Mouse (Mus musculus) stomach, embryonic 16.5 days (tissue): ENCODE results near the gene Ormdl1. TPM values are rescaled to one million over a fixed set of nuclear protein-coding genes. Genes with fewer than 3 reads are reported as not detected.
A peak's percentile ranks its signal among the peaks of the same experiment; 100 is the strongest.
"Not testable (repeated sequence)": the region's sequence is repeated elsewhere in the genome, so short reads cannot be mapped to it uniquely, and the experiment has no call there.

Source experiments
- ATAC-seq: fragments of 200-750 bp; cut with Nextera tagmentation; 2 replicates; pipeline ENCODE4 v1.8.0; 2017; ENCODE audit warnings: moderate number of reproducible peaks, moderate TSS enrichment; ENCODE audit not compliant: insufficient read depth, low FRiP score
- H3K27ac ChIP-seq: fragments of 300-500 bp; sonication (generic); 2 replicates; pipeline ENCODE4 v1.5.1; 2014; ENCODE audit warnings: low read length
- H3K27me3 ChIP-seq: fragments of 300-500 bp; sonication (generic); 2 replicates; pipeline ENCODE4 v1.6.1; 2014; ENCODE audit warnings: low read length, control low read depth, mixed read lengths; ENCODE audit not compliant: control insufficient read depth, insufficient read depth
- H3K36me3 ChIP-seq: fragments of 300-500 bp; sonication (generic); 2 replicates; pipeline ENCODE4 v1.6.1; 2014; ENCODE audit warnings: low read length; ENCODE audit not compliant: control insufficient read depth, insufficient read depth
- H3K4me1 ChIP-seq: fragments of 300-500 bp; sonication (generic); 2 replicates; pipeline ENCODE4 v1.6.1; 2014; ENCODE audit warnings: low read length, control low read depth, mixed read lengths; ENCODE audit not compliant: control insufficient read depth, insufficient read depth
- H3K4me2 ChIP-seq: fragments of 300-500 bp; sonication (generic); 2 replicates; pipeline ENCODE4 v1.6.1; 2014; ENCODE audit warnings: low read depth, low read length, mixed read lengths
- H3K4me3 ChIP-seq: fragments of 300-500 bp; sonication (generic); replicated peaks from 2 replicates; pipeline ENCODE4 v1.5.1; 2014; ENCODE audit warnings: mild to moderate bottlenecking, low read length
- H3K9ac ChIP-seq: fragments of 300-500 bp; sonication (generic); 2 replicates; pipeline ENCODE4 v1.6.1; 2014; ENCODE audit warnings: low read length
- H3K9me3 ChIP-seq: fragments of 300-500 bp; sonication (generic); replicated peaks from 2 replicates; pipeline ENCODE4 v1.6.1; 2016; ENCODE audit warnings: low read length, control low read depth; ENCODE audit not compliant: control insufficient read depth
- WGBS: fragments of 180-500 bp; shearing (Covaris S2); extraction: QIAGEN DNeasy Blood & Tissue Kit; methylation state at CpG from one replicate; pipeline ENCODE4 v1.1.7; 2014; 5-methylcytosine and 5-hydroxymethylcytosine counted together
- polyA plus RNA-seq: library from polyadenylated mRNA; unstranded; fragments of >200 nt; fragmentation: Nextera tagmentation; extraction: Ambion mirVana; gene quantifications from 2 replicates; pipeline ENCODE4 v1.2.1, GENCODE M21; 2015

Gene Ormdl1
- polyA plus RNA-seq, 1 experiment from 2014 or later = 42.1 TPM

DNA sequence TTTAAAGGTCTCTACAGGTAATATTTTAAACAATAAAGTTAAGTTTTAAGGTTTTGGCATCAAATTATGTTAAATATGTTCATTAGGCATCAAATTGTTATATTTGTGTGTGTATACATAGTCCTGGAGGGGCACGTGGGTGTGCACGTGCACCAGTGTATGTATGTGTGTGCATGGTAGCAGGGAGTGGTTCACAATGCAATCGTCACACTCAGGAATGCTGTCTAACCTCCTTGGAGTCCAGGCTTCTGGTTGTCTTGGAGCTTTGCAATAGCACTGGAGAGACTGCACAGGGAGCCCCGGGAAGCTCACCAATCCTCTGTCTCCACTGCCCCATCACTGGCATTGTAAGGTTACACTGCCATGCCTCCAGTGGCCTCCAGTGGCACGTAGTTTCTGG lies 26.4 kb downstream of the Ormdl1 start:
- no peaks in the 10 kb centered on the region for H3K27me3 ChIP-seq
- H3K27ac ChIP-seq = no peak overlapping the region
- no peaks in the 10 kb centered on the region for H3K9me3 ChIP-seq
- no peak for ATAC-seq
- no peak overlapping the region for H3K4me3 ChIP-seq
- no peaks in the 10 kb centered on the region for H3K4me1 ChIP-seq
- 84% methylated on average over 5 of the region's 5 CpGs for WGBS
- H3K9ac ChIP-seq = no peak overlapping the region
- H3K36me3 ChIP-seq = peaks cover 4% of the 10 kb centered on the region; the same call in 1 of the 2 replicates
- H3K4me2 ChIP-seq = no peak overlapping the region

DNA sequence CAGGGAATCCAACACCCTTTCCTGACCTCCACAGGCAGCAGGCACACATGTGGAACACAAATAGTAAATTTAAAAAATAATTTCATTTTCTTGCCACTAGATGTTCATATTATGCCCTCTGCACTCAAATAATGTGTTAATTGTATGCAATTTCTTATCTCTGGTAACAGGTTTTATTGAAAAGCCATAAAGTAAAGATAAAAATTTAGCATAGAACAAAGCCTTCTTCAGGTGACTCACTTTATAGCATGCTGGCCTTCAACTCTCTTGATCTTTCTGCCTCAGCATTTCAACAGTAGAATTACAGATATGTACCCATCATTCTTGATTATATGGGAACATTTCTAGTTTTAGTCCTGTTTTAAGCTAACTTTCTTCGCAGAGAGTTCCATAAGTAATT lies 27.4 kb downstream of the Ormdl1 start:
- no peaks in the 10 kb centered on the region for H3K9me3 ChIP-seq
- ATAC-seq = no peak
- H3K4me1 ChIP-seq = no peaks in the 10 kb centered on the region
- H3K27me3 ChIP-seq = no peaks in the 10 kb centered on the region
- H3K4me2 ChIP-seq = no peak overlapping the region
- H3K9ac ChIP-seq = no peak overlapping the region
- WGBS = 93% methylated on average over 1 of the region's 1 CpGs
- no peak overlapping the region for H3K4me3 ChIP-seq
- no peak overlapping the region for H3K27ac ChIP-seq
- peaks cover 4% of the 10 kb centered on the region; the same call in 1 of the 2 replicates for H3K36me3 ChIP-seq

DNA sequence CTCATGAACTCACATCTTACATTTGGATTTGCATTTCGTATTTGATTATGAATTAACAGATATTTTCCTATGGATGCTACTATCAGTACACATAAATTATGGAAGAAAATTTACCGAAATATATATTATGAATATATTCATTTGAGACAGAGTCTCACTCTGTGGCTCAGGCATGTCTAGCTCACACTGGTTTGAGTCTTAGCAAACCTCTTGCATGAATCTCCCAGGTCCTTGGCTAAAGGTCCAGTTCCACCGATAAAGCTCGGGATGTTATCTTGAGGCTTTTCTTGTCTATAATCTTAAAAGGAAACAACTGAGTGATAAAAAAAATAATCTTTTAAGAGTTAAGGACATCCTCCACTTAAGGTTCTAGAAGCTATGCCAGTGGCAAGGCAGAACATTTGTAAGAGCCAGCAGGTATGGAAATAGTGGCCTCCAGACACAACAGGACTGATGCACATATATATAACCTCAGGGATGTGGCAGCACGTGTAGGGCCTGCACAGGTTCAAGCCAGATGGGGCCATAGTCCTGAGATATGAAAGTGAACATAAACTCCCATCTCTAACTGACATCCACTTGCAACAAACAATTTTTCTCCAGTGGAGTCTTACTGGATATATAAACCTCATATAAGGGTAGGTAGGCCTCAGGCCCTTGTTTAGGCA lies 28.1 kb downstream of the Ormdl1 start:
- Histone ChIP-seq H3K9ac (no peak overlapping the region), H3K27ac (no peak overlapping the region), H3K36me3 (peaks cover 4% of the 10 kb centered on the region; the same call in 1 of the 2 replicates), H3K9me3 (no peaks in the 10 kb centered on the region), H3K27me3 (no peaks in the 10 kb centered on the region), H3K4me2 (no peak overlapping the region), H3K4me3 (no peak overlapping the region), H3K4me1 (no peaks in the 10 kb centered on the region)
- no peak for ATAC-seq
- 85% methylated on average over 5 of the region's 5 CpGs for WGBS

DNA sequence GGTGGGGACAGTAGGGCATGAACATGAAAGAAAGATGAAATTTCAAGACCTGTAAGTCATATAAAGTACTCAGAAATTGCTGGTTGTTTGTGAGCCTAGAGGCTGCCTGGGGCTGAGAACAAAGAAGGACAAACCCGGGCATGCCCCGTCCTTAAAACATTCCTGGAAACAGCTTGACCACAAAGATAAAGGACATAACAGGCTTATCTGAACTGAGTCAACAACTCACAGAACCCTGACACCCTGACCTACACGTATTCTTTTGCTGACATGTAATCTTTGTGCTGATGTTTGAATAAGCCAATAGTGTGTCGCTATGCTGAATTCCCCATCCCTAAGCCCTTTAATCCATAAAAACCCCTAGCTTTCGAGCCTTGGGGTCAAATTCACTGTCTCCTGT lies 36.6 kb downstream of the Ormdl1 start:
- not testable (repeated sequence) for H3K36me3 ChIP-seq, H3K4me2 ChIP-seq, H3K4me1 ChIP-seq, H3K9me3 ChIP-seq, H3K4me3 ChIP-seq, H3K27ac ChIP-seq, H3K27me3 ChIP-seq, ATAC-seq, H3K9ac ChIP-seq
- 59% methylated on average over 5 of the region's 5 CpGs for WGBS

DNA sequence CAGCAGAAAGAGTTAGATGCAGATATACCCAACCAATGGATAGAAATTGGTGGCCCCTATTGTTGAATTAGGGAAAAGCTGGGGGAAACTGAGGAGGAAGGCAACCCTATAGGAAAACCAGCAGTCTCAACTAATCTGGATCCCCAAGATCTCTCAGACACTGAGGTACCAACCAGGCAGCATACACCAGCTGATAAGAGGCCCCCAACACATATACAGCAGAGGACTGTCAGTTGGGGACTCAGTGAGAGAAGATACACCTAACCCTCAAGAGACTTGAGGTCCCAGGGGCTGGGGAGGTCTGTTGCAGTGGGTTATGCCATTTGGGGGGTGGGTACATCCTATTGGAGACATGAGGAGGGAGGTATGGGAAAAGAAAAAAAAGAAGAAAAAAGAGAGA lies 38.6 kb downstream of the Ormdl1 start:
- Histone ChIP-seq H3K4me2 (no peak overlapping the region), H3K36me3 (no peaks in the 10 kb centered on the region), H3K4me1 (no peaks in the 10 kb centered on the region), H3K4me3 (no peak overlapping the region), H3K9me3 (no peaks in the 10 kb centered on the region; the same call in 1 of the 2 replicates), H3K27ac (no peak overlapping the region), H3K9ac (no peak overlapping the region), H3K27me3 (no peaks in the 10 kb centered on the region)
- no peak for ATAC-seq

DNA sequence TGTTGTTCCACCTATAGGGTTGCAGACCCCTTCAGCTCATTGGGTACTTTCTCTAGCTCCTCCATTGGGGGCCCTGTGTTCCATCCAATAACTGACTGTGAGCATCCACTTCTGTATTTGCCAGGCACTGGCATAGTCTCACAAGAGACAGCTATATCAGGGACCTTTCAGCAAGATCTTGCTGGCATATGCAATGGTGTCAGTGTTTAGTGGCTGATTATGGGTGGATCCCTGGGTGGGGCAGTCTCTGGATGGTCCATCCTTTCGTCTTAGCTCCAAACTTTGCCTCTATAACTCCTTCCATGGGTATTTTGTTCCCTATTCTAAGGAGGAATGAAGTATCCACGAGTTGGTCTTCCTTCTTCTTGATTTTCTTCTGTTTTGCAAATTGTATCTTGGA lies 40.5 kb downstream of the Ormdl1 start:
- not testable (repeated sequence) for H3K4me1 ChIP-seq, H3K4me2 ChIP-seq, H3K27ac ChIP-seq, ATAC-seq, H3K4me3 ChIP-seq, H3K9ac ChIP-seq, H3K27me3 ChIP-seq, H3K36me3 ChIP-seq, H3K9me3 ChIP-seq
- 65% methylated on average over 2 of the region's 2 CpGs for WGBS

DNA sequence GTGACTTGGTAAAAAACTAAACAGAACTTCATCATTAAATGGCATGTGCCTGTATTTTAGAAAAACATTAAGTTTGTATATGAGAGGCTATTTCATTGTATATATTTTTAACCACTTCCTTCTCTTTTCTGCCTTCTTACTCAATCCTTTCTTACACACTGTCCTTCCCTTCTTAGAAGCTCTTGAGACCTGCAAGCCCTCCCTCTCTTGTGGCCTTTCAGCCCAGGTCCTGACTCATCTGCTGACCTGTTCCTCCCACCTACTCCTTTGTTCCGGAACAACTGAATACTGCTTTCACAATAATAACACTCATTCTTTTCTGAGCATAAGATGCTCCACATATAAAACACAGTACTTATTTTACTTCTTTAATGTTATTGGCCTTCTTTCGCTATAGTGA lies 44.2 kb downstream of the Ormdl1 start:
- Histone ChIP-seq H3K4me2 (no peak overlapping the region), H3K9ac (no peak overlapping the region), H3K4me1 (no peaks in the 10 kb centered on the region), H3K27me3 (no peaks in the 10 kb centered on the region), H3K36me3 (peaks cover 28% of the 10 kb centered on the region), H3K27ac (no peak overlapping the region), H3K9me3 (peaks cover 8% of the 10 kb centered on the region), H3K4me3 (no peak overlapping the region)
- 96% methylated on average over 2 of the region's 2 CpGs for WGBS
- no peak for ATAC-seq

DNA sequence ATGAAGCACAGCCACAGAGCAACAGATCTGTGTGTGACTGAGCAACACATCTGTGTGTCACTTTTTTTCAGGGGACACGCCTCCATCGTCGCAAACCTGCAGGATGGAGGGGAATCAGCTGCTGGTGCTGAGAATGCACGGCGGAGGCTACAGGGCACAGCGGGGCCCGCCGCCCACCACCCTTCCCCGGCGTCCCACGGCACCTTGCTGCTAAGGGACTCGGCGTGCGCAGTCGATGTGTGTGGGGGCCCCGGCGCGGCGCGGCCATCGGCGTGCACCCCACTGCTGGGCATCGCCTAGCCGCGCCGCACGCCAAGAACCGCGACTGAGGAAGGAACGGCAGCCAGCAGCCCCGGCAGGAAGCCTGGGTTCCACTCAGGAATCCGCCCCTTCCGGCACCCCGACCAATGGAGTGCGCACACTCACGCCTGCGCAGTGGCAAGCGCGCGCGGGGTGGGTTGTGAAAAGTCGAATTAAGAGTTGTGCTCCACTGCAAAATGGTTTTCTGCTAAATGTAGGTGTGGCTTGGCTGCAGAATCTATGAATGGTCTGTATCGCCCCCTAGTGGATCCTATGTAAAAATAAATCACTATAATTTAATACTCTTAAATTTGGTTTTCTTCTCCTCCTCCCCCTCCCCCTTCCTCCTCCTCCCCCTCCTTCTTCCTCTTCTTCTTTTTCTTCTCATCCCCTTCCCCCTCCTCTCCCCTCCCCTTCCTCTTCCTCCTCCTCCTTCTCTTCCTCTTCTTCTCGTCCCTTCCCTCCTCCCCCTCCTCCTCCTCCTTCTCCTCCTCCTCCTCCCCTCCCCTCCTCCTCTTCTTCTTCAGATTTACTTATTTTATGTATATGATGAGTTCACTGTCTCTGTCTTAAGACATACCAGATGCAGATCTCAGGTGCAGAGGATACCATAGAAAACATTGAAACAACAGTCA lies 55.7 kb downstream of the Ormdl1 start, which contains the start of the genes Asdurf, Gm28551 and Asnsd1:
Asdurf (minus strand) TSS at position 293 of the 935 bp plus-strand sequence.
Gm28551 (minus strand) TSS at position 341 of the 935 bp plus-strand sequence.
Asnsd1 (minus strand) TSS at position 426 of the 935 bp plus-strand sequence.
- Histone ChIP-seq H3K4me1 (peaks cover 5% of the 10 kb centered on the region; the same call in 1 of the 2 replicates), H3K9ac (peak within 1 kb of the TSS; percentile 97), H3K27ac (peak within 1 kb of the TSS; percentile 86), H3K4me2 (peak within 1 kb of the TSS; percentile 58), H3K9me3 (no peaks in the 10 kb centered on the region), H3K4me3 (peak within 1 kb of the TSS; percentile 92), H3K27me3 (no peaks in the 10 kb centered on the region), H3K36me3 (peaks cover 14% of the 10 kb centered on the region)
- ATAC-seq = peak; percentile 100
- WGBS = 0% methylated on average over 42 of the region's 44 CpGs

DNA sequence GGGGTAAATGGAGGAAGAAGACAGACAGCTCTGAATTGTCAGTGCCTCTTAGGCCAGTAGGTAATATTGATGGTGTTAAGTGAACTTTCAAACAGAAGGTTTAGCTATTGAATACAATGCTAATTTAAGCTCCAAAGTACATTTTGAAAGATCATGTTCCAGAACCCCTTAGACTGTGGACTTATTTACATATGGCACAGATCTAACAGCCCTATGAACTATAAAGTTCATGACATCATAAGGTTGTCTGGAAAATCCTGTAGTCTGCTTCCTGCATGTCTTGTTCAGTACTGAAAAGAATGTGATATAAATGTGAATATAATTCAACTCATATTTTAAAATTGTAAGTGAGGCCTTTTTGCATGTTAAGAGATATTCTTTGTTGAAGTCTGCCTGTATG lies 62.1 kb downstream of the Ormdl1 start:
- Histone ChIP-seq H3K27ac (no peak overlapping the region), H3K4me2 (no peak overlapping the region), H3K4me1 (no peaks in the 10 kb centered on the region), H3K9ac (no peak overlapping the region), H3K9me3 (no peaks in the 10 kb centered on the region), H3K4me3 (no peak overlapping the region), H3K36me3 (no peaks in the 10 kb centered on the region), H3K27me3 (no peaks in the 10 kb centered on the region)
- no peak for ATAC-seq
